Mouse (Mus musculus) left cerebral cortex, postnatal 14 days (tissue): ENCODE data around the gene Cpeb3. TPM values are rescaled to one million over a fixed set of nuclear protein-coding genes. Genes with fewer than 3 reads are reported as not detected.

ENCODE experiments used
- DNase-seq, 2 experiments: peaks; one replicate each; pipeline ENCODE4 v3.0.0; 2021 to 2022; ENCODE audit warnings: low spot score in 2 of 2, mixed read lengths in 1 of 2
- intact Hi-C: fragments of 180-260 bp; cut with DNase I; formaldehyde crosslinking; loops from one replicate; pipeline ENCODE4 v1.15.1; 2025
- total RNA-seq, 2 experiments: library from RNA; stranded (reverse); gene quantifications; 2 replicates each; pipeline ENCODE4 v1.2.3; 2021

The Cpeb3 gene
- total RNA-seq, 2 experiments from 2014 or later, result 68.8 to 69.3 TPM

DNA sequence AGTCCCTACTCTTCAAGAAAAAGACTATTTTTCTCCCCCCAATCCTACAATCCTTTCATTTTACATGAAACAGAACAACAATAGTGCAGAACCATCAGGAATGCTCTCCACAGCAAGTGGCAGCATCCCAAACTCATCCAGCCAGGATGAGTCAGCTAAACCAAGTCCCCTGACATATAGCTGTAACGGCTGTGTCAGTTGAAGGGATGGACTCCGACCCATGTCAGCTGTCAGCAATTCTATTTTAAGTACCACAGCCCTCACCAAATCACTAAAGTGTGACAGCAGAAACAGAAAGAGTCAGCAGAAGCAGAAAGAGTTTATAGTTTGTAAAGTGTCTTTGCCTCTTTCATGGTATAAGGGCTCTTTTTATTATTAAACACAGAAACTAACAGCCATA, 148.8 kb downstream of the Cpeb3 start:
- no peak for DNase-seq
- intact Hi-C loops, result no loop called here

DNA sequence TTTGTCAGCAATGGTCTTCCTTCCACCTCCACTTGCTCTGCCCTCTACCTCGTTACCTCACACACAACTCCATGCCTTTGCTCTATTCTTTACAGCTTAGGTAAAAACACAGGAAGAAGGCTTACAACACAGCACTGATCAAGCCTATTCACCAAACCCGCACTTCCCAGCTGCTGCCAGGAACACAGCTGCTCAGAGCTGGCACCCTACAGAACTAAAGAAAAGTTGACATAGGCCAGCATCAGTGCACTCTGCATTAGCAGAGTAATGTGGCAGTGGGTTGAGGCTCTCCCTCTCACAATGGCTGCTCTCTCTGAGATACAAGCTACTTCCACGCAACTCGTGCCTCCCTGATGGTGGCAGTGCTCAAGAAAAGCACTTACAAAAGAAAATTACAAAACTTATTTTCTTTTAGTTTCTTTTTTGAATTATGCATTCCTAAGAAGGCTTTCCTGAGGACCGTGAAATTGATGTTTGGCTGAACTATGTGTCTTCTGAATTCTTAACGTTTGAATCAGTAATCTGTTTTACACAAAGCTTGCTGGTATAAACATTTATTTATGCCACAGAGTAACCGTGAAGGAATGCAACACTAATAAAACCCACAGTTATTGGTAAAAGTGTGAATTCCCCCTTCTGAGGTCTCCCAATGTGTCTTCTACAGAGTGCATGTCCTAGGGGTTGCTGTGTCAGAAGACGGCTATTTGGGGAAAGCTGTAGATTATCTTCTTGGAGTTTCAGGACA, 151.1 kb downstream of the Cpeb3 start:
- intact Hi-C loops, result no loop called here

DNA sequence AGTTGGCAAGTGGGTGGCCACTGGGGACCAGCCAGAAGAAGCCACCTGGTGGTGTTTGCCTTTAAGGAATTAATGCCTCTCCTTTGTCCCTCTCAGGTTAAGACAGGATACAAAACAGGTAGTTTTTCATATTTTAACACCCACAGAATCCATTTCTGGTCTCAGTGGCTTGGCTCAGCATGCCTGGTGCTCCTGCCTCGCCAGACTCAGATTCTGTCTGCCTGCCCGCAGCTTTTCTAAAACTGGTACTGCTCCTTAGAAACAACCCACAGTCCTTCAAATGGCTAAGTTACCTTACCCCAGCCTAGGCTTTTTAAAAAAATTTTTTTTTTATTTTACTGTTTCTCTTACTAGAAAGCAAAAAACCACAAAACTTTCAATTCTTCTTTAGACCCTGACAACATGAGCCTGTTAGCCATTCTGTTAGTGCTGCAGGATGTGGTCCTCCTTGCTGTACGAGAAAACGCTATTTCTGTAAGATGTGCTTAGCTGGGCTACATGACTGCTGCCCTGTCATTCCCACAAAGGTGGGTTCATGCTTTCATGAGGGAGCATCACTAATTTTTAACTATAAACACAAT, 152.3 kb downstream of the Cpeb3 start:
- intact Hi-C loops, result no loop called here
- DNase-seq, result no peak

More for the DNA sequence above, 151.1 kb downstream of the Cpeb3 start:
- DNase-seq, result no peak

- intact Hi-C loops, result loop anchor here (5.0 kb wide), 2 partner anchors 157 to 217 kb away; partner anchors contain the start of genes Cpeb3 and March5
- DNase-seq, result peak; percentile 71 to 75
Measured at GRCm38 (mm10) chr19:37050643-37051345, 157.6 kb downstream of the Cpeb3 start.

- no peak for DNase-seq
- intact Hi-C loops, result no loop called here
Measured at GRCm38 (mm10) chr19:37048507-37048906, 159.9 kb downstream of the Cpeb3 start.

DNA sequence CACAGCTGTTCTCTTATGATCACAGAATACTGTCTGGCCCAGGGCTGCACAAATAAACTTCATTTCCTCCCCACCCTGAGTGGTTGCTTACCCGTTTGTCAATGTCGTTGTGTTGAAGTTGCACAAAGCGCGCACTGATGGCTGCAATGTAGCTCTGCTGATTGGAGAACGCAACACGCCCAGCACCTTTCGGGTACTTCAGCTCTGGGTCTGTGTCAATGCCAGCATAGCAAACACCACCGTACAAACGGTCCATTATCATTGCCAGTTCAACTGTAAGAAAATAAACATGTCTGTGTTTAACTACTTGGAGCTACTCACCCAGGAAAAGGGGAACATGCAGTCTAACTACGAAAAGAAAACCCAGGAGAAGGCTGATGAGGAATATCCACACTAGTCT, 164.0 kb downstream of the Cpeb3 start:
- intact Hi-C loops, result no loop called here

GRCm38 (mm10) chr19:37040906-37041305, 167.5 kb downstream of the Cpeb3 start:
- intact Hi-C loops, result no loop called here

More for the DNA sequence above, 164.0 kb downstream of the Cpeb3 start:
- DNase-seq, result no peak

DNA sequence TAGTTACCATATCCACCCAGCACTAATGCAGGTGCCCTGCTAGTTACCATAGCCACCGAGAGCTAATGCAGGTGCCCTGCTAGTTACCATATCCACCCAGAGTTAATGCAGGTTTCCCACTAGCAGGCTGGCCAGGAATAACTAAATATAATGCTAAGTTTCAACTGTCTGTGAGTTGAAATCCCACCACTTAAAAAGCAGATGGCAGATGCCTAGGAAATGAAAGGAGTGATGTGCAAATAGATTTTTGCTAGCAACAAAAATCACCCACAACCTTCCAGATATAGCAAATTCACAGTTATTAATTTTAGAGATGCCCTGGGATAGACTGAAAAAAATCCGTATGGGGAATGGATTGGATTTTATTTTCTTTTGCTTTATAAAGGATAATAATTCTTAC, 176.0 kb downstream of the Cpeb3 start:
- no peak for DNase-seq
- intact Hi-C loops, result no loop called here

More at GRCm38 (mm10) chr19:37040906-37041305, 167.5 kb downstream of the Cpeb3 start:
- DNase-seq, result no peak

- DNase-seq, result no peak
- intact Hi-C loops, result no loop called here
Measured at GRCm38 (mm10) chr19:37031446-37031845, 177.0 kb downstream of the Cpeb3 start.

DNA sequence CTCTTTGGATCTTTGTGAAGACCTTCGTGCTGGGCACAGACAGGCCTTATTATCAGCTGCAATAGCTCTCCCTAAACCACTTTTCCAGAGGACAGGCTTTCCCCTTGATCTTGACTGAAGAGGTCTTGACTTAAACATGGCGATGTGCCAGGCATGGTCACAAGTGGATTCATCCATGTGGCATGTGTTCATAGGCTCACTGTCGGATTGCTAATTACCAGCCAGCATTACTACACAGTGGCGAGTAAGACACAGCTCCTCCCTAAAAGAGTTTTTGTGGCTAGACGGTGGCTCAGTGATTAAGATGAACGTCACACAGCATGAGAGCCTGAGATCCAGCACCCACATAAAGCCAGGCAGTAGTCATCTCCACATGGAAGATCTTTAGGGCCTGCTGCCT, 178.6 kb downstream of the Cpeb3 start:
- intact Hi-C loops, result no loop called here
- peak in 1 of 2 experiments; percentile 28 for DNase-seq

GRCm38 (mm10) chr19:37026408-37026807, 182.0 kb downstream of the Cpeb3 start:
- no peak for DNase-seq
- intact Hi-C loops, result no loop called here

- intact Hi-C loops, result no loop called here
- peak; percentile 46 to 50 for DNase-seq
Measured at GRCm38 (mm10) chr19:37025839-37026319, 182.5 kb downstream of the Cpeb3 start.

GRCm38 (mm10) chr19:37022146-37022545, 186.3 kb downstream of the Cpeb3 start:
- intact Hi-C loops, result no loop called here
- no peak for DNase-seq

DNA sequence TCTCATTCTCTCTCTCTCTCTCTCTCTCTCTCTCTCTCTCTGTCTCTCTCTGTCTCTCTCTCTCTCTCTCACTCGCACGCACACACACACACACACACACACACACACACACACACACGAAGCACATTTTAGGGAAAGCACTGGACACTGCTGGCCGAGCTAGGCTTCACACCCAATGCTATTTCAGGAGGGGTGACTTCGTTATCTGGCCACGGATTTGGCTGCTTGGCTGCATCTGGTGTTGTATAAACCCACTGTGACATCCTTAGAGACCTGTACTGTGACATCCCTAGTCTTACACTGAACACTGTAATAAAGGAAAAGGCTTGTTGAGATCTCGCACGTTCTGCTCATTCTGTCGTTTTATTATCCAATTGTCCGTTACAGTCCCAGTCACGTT, 187.4 kb downstream of the Cpeb3 start:
- intact Hi-C loops, result no loop called here
- no peak for DNase-seq

DNA sequence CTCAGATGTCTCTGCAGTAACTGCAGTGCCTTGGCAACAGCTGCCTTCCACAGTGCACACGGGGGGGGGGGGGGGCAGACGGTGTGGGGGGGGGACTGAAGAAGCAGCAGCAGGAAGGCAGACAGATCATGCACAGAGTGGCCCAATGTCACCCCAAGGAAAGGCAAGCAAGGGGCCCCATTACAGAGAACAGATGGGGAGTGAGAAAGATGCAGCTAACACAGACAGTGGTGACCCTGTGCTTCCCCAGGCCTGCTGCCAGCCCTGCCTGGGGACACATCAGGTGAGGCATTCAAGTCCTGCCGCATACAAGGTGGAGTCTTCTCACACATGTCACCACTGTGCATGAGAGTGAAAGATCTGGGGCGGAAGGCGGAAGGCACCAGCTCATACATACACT, 187.9 kb downstream of the Cpeb3 start:
- DNase-seq, result no peak
- intact Hi-C loops, result no loop called here

- intact Hi-C loops, result no loop called here
Measured at GRCm38 (mm10) chr19:37018931-37019330, 189.5 kb downstream of the Cpeb3 start.

DNA sequence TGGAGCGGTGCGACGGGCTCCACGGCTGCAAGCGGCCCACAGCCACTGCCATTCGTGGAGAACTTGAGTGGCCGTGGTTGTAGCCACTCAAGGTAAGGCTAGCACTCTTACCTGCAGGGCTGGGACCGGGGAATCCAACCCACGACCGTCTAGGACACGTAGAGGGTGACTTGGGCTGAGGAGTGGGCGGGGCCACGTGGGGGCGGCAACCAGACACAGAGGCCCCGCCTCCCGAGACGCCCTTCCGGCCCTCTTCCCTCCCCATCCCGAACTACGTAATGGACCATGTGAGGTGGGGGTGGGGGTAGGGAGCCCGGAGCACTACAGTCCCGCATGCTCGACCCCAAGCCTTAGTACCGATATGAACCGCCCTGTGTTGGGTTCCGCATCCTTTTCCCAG, 190.0 kb downstream of the Cpeb3 start:
- peak in 1 of 2 experiments; percentile 77 for DNase-seq
- intact Hi-C loops, result no loop called here

More at GRCm38 (mm10) chr19:37018931-37019330, 189.5 kb downstream of the Cpeb3 start:
- no peak for DNase-seq

DNA sequence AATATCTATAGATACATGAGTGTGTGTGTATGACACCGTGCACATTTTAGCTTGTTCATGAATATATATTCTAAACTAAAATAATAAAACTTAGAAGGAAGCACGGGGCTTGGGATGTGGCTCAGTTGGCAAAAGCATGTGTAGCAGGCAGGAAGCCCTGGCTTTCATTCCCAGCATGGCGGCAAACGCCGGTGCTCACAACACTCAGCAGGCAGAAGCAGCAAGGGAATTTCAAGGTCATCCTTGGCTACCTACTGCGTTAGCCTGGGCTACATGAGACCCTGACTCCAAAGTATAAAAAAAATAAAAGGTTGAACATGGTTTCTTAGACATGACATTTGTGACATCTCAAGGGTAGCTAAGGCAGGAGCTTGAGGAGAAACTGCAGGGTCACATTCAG, 191.5 kb downstream of the Cpeb3 start:
- DNase-seq, result no peak
- intact Hi-C loops, result no loop called here

DNA sequence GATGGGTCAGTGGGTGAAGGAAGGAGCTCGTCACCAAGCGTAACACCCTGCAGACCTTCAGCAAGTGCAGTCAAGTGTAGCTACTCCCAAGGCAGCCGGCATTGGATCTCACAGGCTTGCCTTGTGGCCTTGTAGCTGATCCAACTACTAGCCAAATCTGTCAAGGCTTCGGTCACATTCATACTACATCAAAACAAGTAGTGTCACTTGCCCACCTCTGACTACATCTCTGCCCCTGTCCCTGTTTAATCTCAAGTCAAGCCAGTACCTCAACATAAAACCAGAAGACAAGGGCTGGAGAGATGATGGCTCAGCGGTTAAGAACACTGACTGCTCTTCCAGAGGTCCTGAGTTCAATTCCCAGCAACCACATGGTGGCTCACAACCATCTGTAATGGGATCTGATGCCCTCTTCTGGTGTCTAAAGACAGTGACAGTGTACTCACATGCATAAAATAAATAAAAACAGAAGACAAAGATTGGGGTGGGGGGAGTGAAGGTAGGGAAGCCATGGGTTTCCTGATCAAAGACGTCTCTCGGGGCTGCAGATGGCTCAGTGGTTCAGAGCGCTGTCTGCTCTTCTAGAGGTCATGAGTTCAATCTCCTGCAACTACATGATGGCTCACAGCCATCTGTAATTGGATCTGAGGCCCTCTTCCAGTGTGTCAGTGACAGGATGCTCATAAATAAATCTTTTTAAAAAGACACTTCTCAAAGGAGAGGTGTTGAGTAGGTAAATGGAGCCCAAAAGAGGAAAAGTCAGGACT, 194.0 kb downstream of the Cpeb3 start:
- intact Hi-C loops, result no loop called here

GRCm38 (mm10) chr19:37013461-37013860, 194.9 kb downstream of the Cpeb3 start:
- intact Hi-C loops, result no loop called here
- no peak for DNase-seq

More for the DNA sequence above, 194.0 kb downstream of the Cpeb3 start:
- DNase-seq, result no peak
